Mouse (Mus musculus) granulocyte monocyte progenitor cell, adult 5-6 weeks (primary cell): ENCODE data around the gene Gsdma3. TPM values are rescaled to one million over a fixed set of nuclear protein-coding genes. Genes with fewer than 3 reads are reported as not detected.
"Not testable (repeated sequence)": the region's sequence is repeated elsewhere in the genome, so short reads cannot be mapped to it uniquely, and the experiment has no call there.

Experiments
- ATAC-seq: replicated peaks from 2 replicates; pipeline ENCODE4 v1.8.0; 2016; ENCODE audit warnings: mild to moderate bottlenecking, moderate TSS enrichment, inconsistent platforms; ENCODE audit not compliant: poor library complexity, severe bottlenecking
- total RNA-seq, 2 experiments: library from RNA; stranded (forward) in 1 of 2; stranded (reverse) in 1 of 2; fragments of 200-712, 200-1000 nt in 1 of 2; fragments of >200 nt in 1 of 2; fragmentation: Nextera tagmentation in 1 of 2; gene quantifications; 2 replicates each; pipeline ENCODE4 v1.2.3; 2014 to 2017

Gene Gsdma3
- total RNA-seq, 2 experiments from 2014 or later = not detected

DNA sequence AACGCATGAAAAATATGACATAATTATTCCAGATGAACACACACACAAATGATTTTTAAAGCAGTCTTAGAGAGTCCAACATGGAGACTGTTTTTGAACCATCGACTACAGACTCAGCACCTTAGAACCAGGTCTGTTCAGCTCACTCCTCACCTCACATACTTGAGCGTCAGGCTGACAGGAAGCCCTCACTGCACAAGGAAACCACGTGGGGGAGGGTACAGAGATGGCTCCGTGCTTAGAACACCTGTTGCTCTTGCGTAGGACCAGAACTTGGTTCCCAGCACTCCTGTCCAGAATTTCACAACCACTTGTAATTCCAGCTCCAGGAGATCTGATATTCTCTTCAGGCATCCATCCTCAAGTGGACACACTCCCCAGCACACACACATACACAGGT lies 31.1 kb upstream of the Gsdma3 start:
- ATAC-seq = no peak

GRCm38 (mm10) chr11:98595473-98595872 lies 30.7 kb upstream of the Gsdma3 start:
- no peak for ATAC-seq

DNA sequence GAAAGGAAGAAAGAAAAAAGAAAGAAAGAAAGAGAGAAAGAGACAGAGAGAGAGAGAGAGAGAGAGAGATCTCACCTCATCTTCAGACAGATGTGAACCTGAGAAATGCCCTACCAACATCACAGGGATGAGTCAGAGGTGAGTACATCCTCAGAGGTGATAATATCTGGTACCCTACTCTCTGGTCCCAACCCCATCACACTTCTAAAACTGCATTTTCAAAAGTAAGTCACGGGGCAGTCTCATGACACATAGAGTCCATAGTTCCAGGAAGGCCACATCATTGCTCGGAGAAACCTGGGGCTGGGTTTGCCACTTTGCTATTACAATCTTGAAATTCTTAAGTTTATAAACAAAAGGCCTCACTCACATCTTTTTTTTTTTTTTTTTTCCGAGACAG lies 30.2 kb upstream of the Gsdma3 start:
- ATAC-seq = no peak

- ATAC-seq = peak; percentile 69
Observed at GRCm38 (mm10) chr11:98597363-98597762, 28.8 kb upstream of the Gsdma3 start.

DNA sequence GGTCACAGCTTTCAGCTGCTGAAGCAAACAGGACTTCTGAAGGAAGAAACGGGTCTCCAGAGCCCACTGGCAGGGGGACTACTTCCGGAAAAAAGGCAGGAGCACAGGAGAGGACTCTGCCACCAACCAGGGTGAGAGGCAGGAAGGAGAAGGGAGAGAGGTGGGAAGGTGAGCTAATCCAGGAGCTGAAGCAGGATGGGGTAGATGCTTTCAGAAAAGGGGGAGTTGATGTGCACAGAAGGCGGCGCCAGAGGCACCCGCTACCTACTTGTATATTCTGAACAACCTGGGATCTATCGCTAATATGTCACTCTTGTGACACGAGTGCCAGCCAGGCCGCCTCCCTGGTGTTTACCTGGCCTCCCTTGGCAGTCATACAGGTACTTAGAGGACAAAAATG lies 28.2 kb upstream of the Gsdma3 start, which contains the start of gene Lrrc3c:
Gene Lrrc3c, plus strand, starts transcription at position 301 of the 400 bp plus-strand sequence.
- ATAC-seq = no peak

DNA sequence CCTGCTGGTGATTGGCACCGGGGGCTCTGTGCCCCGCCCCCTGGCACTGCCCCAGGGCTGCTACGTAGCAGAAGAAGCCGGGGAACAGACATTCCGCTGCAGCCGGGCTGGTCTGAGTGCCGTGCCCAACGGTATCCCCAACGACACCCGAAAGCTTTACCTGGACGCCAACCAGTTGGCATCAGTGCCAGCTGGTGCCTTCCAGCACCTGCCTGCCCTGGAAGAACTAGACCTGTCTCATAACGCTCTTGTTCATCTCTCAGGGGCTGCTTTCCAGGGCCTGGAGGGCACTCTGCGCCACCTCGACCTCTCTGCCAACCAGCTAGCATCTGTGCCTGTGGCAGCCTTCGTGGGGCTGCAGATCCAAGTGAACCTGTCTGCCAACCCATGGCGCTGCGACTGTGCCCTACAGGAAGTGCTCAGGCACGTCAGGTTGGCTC lies 27.3 kb upstream of the Gsdma3 start:
- ATAC-seq = no peak

GRCm38 (mm10) chr11:98599291-98599690 lies 26.9 kb upstream of the Gsdma3 start:
- 0 out of 2 replicates have a peak, but pooled peaks have one; percentile 12 for ATAC-seq

- ATAC-seq = peak; percentile 63
Observed at GRCm38 (mm10) chr11:98602090-98602690, 24.0 kb upstream of the Gsdma3 start.

GRCm38 (mm10) chr11:98603953-98604352 lies 22.2 kb upstream of the Gsdma3 start:
- ATAC-seq = no peak

- not testable (repeated sequence) for ATAC-seq
Observed at GRCm38 (mm10) chr11:98604911-98605310, 21.2 kb upstream of the Gsdma3 start.

DNA sequence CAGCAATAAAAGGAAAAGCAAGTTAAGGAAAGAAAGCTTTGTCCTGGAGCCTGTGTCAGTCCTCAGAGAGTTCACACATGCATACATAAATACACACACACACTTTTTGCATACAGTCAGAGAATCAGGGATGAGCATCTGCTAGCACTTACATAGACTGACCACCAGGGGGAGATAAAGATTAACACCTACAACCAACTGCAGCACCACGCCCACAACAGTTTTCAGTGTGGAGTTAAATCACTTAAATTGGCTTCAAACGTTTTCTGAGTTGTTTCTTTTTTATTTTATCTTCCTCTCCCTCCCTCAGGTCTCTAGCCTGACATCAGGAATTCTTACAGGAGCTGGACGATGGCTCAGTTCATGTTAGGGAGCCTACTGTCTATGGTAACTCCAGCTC lies 19.4 kb upstream of the Gsdma3 start:
- peak; percentile 69 for ATAC-seq

DNA sequence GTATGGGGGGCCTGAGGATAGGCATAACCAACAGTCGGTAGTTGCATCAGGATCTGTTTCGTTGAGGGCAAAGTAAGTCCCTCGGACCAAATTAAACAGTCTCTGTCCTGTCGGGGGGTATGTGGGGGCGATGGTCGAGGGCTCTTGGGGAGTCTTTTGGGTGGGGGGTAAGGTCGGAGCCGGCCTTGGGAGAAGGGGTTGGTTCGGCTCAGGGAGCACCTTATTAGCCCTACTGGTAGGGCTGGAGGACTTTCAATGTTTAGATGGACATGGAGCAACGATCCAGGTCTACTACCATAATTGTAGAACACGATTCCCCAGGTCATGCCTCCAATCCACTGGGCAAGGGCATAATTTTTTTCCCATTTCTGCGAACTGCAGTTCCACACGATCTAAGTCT lies 5.4 kb upstream of the Gsdma3 start:
- no peak for ATAC-seq

- ATAC-seq = not testable (repeated sequence)
Observed at GRCm38 (mm10) chr11:98623981-98624380, 2.2 kb upstream of the Gsdma3 start.

GRCm38 (mm10) chr11:98624381-98624780 lies 1.8 kb upstream of the Gsdma3 start:
- ATAC-seq = not testable (repeated sequence)

- no peak for ATAC-seq
Observed at GRCm38 (mm10) chr11:98628706-98629105, 2.5 kb downstream of the Gsdma3 start.

- ATAC-seq = no peak
Observed at GRCm38 (mm10) chr11:98630646-98631045, 4.5 kb downstream of the Gsdma3 start.

DNA sequence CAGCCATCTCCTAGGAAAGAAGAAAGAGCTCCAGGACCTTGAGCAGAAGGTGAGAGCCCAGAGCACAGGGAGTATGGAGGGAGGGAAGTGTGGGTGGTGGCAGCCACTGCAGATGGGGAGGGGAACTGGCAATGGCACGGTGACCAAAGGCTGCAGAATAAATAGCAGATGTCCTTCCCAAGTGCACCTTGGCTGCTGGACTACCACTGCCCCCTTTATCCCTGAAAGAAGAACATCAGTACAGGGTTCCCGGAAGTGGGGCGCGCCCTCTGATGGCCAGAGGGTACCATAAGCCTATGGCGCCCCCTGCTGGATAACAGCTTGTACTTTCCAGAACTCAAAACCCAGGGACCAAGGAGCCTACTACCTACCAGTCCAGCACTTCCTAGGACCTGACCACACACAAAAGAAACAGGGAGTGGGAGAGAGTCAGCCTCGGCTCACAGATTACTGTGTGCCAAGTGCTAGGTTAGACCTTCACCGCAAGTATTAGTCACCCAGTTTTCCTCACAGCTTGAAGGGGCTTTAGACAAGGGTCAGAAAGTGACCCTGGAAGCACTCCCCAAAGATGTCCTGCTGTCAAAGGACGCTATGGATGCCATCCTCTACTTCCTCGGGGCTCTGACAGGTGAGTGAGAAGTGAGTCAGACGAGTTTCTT lies 9.3 kb downstream of the Gsdma3 start:
- peak; percentile 96 for ATAC-seq

GRCm38 (mm10) chr11:98637501-98637900 lies 11.3 kb downstream of the Gsdma3 start:
- ATAC-seq = no peak

DNA sequence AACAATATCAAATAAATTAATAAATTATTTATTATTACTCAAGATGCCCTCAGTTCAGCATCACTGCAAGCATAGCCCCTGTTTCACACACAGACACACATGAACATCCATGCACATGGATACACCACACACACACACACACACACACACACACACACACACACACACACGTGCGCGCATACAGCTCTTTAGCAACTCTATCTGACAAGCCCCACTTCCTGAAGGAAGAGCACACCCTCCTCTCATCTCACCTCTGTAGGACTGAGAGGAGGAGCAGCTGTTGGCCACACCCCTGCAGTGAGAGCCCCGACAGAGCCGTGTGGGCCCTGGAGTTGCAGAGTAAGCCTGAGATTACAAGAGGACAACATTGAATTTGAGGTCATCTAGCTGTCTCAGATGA lies 13.9 kb downstream of the Gsdma3 start:
- no peak for ATAC-seq

DNA sequence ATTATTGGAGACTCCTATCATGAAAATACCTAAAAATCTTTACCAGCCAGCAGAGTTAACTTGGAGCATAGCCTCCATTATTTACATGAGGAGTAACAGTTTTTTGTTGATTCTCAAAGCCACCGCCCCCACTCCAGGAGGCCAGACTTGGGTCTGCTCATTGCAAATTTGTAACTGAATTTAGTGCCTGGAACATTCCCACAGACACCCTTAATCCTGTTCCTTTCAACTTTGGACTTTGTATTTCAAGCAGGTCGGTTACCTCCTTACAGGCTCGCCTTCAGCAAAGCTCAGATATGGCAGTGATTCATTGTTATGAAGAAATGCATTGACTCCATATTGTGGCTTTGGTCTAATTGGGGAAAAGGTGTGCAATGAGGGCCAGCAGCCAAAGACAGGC lies 18.6 kb downstream of the Gsdma3 start:
- no peak for ATAC-seq

DNA sequence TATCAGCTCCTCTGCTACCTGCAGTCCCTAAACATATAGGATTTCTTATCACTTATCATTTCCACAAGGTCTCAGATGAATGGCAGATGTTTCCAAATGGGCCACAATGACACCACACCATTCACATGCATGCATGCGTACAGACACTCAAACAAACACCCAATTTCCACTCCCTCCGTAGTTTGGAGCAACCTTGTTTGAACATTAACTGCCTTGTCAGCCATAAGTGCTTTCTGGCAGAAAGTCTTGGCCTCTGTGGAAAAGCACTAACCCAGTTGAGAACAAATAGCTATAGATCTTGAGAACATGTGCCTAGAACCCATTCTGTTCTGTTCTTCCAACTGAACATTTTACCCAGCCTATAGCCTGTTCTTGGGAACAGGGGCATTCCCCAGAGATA lies 19.8 kb downstream of the Gsdma3 start:
- ATAC-seq = no peak

- ATAC-seq = no peak
Observed at GRCm38 (mm10) chr11:98646459-98646858, 20.3 kb downstream of the Gsdma3 start, which contains the start of gene Gsdma2. Gene Gsdma2, plus strand, starts transcription at chr11:98646759.
